Mouse (Mus musculus) midbrain, embryonic 15.5 days (tissue): Measurements from ENCODE around the gene Tmco2. TPM values are rescaled to one million over a fixed set of nuclear protein-coding genes. Genes with fewer than 3 reads are reported as not detected.
"Not testable (repeated sequence)": the region's sequence is repeated elsewhere in the genome, so short reads cannot be mapped to it uniquely, and the experiment has no call there.

Experiments used
- ATAC-seq: fragments of 200-750 bp; cut with Nextera tagmentation; replicated peaks from 2 replicates; pipeline ENCODE4 v1.8.0; 2017; ENCODE audit warnings: moderate TSS enrichment
- H3K27ac ChIP-seq: fragments of 300-500 bp; sonication (generic); 2 replicates; pipeline ENCODE4 v1.5.1; 2015; ENCODE audit warnings: mild to moderate bottlenecking, inconsistent platforms
- H3K27me3 ChIP-seq: fragments of 300-500 bp; sonication (generic); replicated peaks from 2 replicates; pipeline ENCODE4 v1.6.1; 2015; ENCODE audit warnings: inconsistent platforms
- H3K36me3 ChIP-seq: fragments of 300-500 bp; sonication (generic); replicated peaks from 2 replicates; pipeline ENCODE4 v1.6.1; 2015; ENCODE audit warnings: inconsistent platforms
- H3K4me1 ChIP-seq: fragments of 300-500 bp; sonication (generic); 2 replicates; pipeline ENCODE4 v1.6.1; 2015; ENCODE audit warnings: inconsistent platforms
- H3K4me2 ChIP-seq: fragments of 300-500 bp; sonication (generic); 2 replicates; pipeline ENCODE4 v1.6.1; 2015; ENCODE audit warnings: inconsistent platforms, mild to moderate bottlenecking, moderate library complexity
- H3K4me3 ChIP-seq: fragments of 300-500 bp; sonication (generic); 2 replicates; pipeline ENCODE4 v1.5.1; 2015; ENCODE audit warnings: mild to moderate bottlenecking, inconsistent platforms
- H3K9ac ChIP-seq: fragments of 300-500 bp; sonication (generic); 2 replicates; pipeline ENCODE4 v1.6.1; 2015; ENCODE audit warnings: mild to moderate bottlenecking, inconsistent platforms
- H3K9me3 ChIP-seq: fragments of 300-500 bp; sonication (generic); 2 replicates; pipeline ENCODE4 v1.6.1; 2016; ENCODE audit warnings: inconsistent platforms
- WGBS: fragments of 180-500 bp; shearing (Covaris S2); methylation state at CpG from one replicate; pipeline ENCODE4 v1.1.7; 2015; ENCODE audit warnings: mixed read lengths; 5-methylcytosine and 5-hydroxymethylcytosine counted together
- polyA plus RNA-seq: library from polyadenylated mRNA; unstranded; fragments of >200 nt; fragmentation: Nextera tagmentation; extraction: Ambion mirVana; gene quantifications from 2 replicates; pipeline ENCODE4 v1.2.1, GENCODE M21; 2015

Tmco2 gene
- polyA plus RNA-seq: 0.25 TPM in 1 of 2 replicates, not detected in the other

- Histone ChIP-seq H3K36me3 (no peaks in the 10 kb centered on the region), H3K27me3 (no peaks in the 10 kb centered on the region), H3K4me3 (no peak within 1 kb of the TSS), H3K4me1 (no peaks in the 10 kb centered on the region), H3K27ac (no peak within 1 kb of the TSS), H3K4me2 (no peak within 1 kb of the TSS), H3K9me3 (no peaks in the 10 kb centered on the region), H3K9ac (no peak within 1 kb of the TSS)
- 93% methylated on average over 2 of the region's 2 CpGs for WGBS
- ATAC-seq: no peak
Measured at GRCm38 (mm10) chr4:121109126-121109525, at the start of gene Tmco2. Gene Tmco2, minus strand, starts transcription at chr4:121109226.

GRCm38 (mm10) chr4:121103304-121103703 is 5.7 kb downstream of the Tmco2 start:
- H3K4me1 ChIP-seq: no peaks in the 10 kb centered on the region
- H3K9me3 ChIP-seq: no peaks in the 10 kb centered on the region
- no peak overlapping the region for H3K9ac ChIP-seq
- no peak overlapping the region for H3K4me2 ChIP-seq
- no peak overlapping the region for H3K27ac ChIP-seq
- no peaks in the 10 kb centered on the region for H3K36me3 ChIP-seq
- no peak for ATAC-seq
- no peak overlapping the region for H3K4me3 ChIP-seq
- WGBS: 77% methylated on average over 4 of the region's 4 CpGs
- no peaks in the 10 kb centered on the region for H3K27me3 ChIP-seq

- H3K27ac ChIP-seq: peak within 1 kb of the TSS; percentile 72
- H3K27me3 ChIP-seq: no peaks in the 10 kb centered on the region
- H3K9ac ChIP-seq: peak within 1 kb of the TSS; percentile 53
- ATAC-seq: peak; percentile 96
- peaks cover 13% of the 10 kb centered on the region for H3K4me1 ChIP-seq
- peak within 1 kb of the TSS; percentile 82 for H3K4me3 ChIP-seq
- H3K36me3 ChIP-seq: peaks cover 21% of the 10 kb centered on the region; the same call in 1 of the 2 replicates
- WGBS: under 1% methylated on average over 39 of the region's 39 CpGs
- H3K4me2 ChIP-seq: peak within 1 kb of the TSS; percentile 59
- no peaks in the 10 kb centered on the region for H3K9me3 ChIP-seq
Measured at GRCm38 (mm10) chr4:121097650-121098378, 11.2 kb downstream of the Tmco2 start, which contains the start of gene Zmpste24. Gene Zmpste24, minus strand, starts transcription at chr4:121098241.

GRCm38 (mm10) chr4:121090211-121090610 is 18.8 kb downstream of the Tmco2 start:
- no peak overlapping the region for H3K27ac ChIP-seq
- 97% methylated on average over 4 of the region's 4 CpGs for WGBS
- no peaks in the 10 kb centered on the region for H3K9me3 ChIP-seq
- H3K27me3 ChIP-seq: no peaks in the 10 kb centered on the region
- no peak overlapping the region for H3K4me2 ChIP-seq
- peaks cover 48% of the 10 kb centered on the region for H3K36me3 ChIP-seq
- no peak overlapping the region for H3K9ac ChIP-seq
- ATAC-seq: no peak
- H3K4me1 ChIP-seq: no peaks in the 10 kb centered on the region
- no peak overlapping the region for H3K4me3 ChIP-seq

GRCm38 (mm10) chr4:121088696-121089095 is 20.3 kb downstream of the Tmco2 start:
- Histone ChIP-seq H3K27me3 (no peaks in the 10 kb centered on the region), H3K4me3 (no peak overlapping the region), H3K9me3 (no peaks in the 10 kb centered on the region), H3K27ac (no peak overlapping the region), H3K4me1 (no peaks in the 10 kb centered on the region), H3K4me2 (no peak overlapping the region), H3K36me3 (peaks cover 52% of the 10 kb centered on the region), H3K9ac (0 out of 2 replicates have a peak overlapping the region, but pooled peaks have one; percentile 11)
- no peak for ATAC-seq
- 95% methylated on average over 2 of the region's 2 CpGs for WGBS

GRCm38 (mm10) chr4:121084506-121084905 is 24.5 kb downstream of the Tmco2 start:
- Histone ChIP-seq H3K27ac (no peak overlapping the region), H3K4me2 (no peak overlapping the region), H3K4me3 (no peak overlapping the region), H3K27me3 (no peaks in the 10 kb centered on the region), H3K9ac (no peak overlapping the region), H3K9me3 (no peaks in the 10 kb centered on the region), H3K36me3 (peaks cover 60% of the 10 kb centered on the region), H3K4me1 (no peaks in the 10 kb centered on the region)
- ATAC-seq: no peak

- ATAC-seq: no peak
- 69% methylated on average over 1 of the region's 1 CpGs for WGBS
- H3K27ac ChIP-seq: no peak overlapping the region
- H3K36me3 ChIP-seq: peaks cover 63% of the 10 kb centered on the region
- H3K4me1 ChIP-seq: no peaks in the 10 kb centered on the region
- no peak overlapping the region for H3K9ac ChIP-seq
- no peak overlapping the region for H3K4me2 ChIP-seq
- no peaks in the 10 kb centered on the region for H3K9me3 ChIP-seq
- no peaks in the 10 kb centered on the region for H3K27me3 ChIP-seq
- H3K4me3 ChIP-seq: no peak overlapping the region
Measured at GRCm38 (mm10) chr4:121080395-121080794, 28.6 kb downstream of the Tmco2 start.

GRCm38 (mm10) chr4:121077915-121078646 is 30.9 kb downstream of the Tmco2 start:
- 89% methylated on average over 3 of the region's 3 CpGs for WGBS
- Histone ChIP-seq H3K27me3 (no peaks in the 10 kb centered on the region), H3K4me3 (no peak overlapping the region), H3K4me2 (no peak overlapping the region), H3K4me1 (no peaks in the 10 kb centered on the region), H3K9ac (no peak overlapping the region), H3K9me3 (no peaks in the 10 kb centered on the region), H3K27ac (no peak overlapping the region), H3K36me3 (peaks cover 53% of the 10 kb centered on the region)
- ATAC-seq: no peak

- no peak for ATAC-seq
- Histone ChIP-seq H3K27me3 (no peaks in the 10 kb centered on the region), H3K9ac (no peak overlapping the region), H3K36me3 (peaks cover 26% of the 10 kb centered on the region), H3K4me1 (no peaks in the 10 kb centered on the region), H3K4me3 (no peak overlapping the region), H3K4me2 (no peak overlapping the region), H3K9me3 (no peaks in the 10 kb centered on the region), H3K27ac (no peak overlapping the region)
- 84% methylated on average over 4 of the region's 4 CpGs for WGBS
Measured at GRCm38 (mm10) chr4:121074250-121074649, 34.8 kb downstream of the Tmco2 start.

- H3K27ac ChIP-seq: no peak overlapping the region
- no peak overlapping the region for H3K9ac ChIP-seq
- H3K36me3 ChIP-seq: peaks cover 36% of the 10 kb centered on the region
- no peaks in the 10 kb centered on the region for H3K27me3 ChIP-seq
- no peaks in the 10 kb centered on the region for H3K4me1 ChIP-seq
- H3K4me2 ChIP-seq: no peak overlapping the region
- 93% methylated on average over 2 of the region's 2 CpGs for WGBS
- no peaks in the 10 kb centered on the region for H3K9me3 ChIP-seq
- no peak for ATAC-seq
- H3K4me3 ChIP-seq: no peak overlapping the region
Measured at GRCm38 (mm10) chr4:121065336-121065735, 43.7 kb downstream of the Tmco2 start.

- ATAC-seq, H3K4me1 ChIP-seq, H3K9ac ChIP-seq: not testable (repeated sequence)
Measured at GRCm38 (mm10) chr4:121059218-121059617, 49.8 kb downstream of the Tmco2 start.

GRCm38 (mm10) chr4:121057032-121057431 is 52.0 kb downstream of the Tmco2 start:
- Histone ChIP-seq H3K27ac (no peak overlapping the region), H3K9ac (no peak overlapping the region), H3K36me3 (peaks cover 16% of the 10 kb centered on the region), H3K27me3 (peaks cover 3% of the 10 kb centered on the region; the same call in 1 of the 2 replicates), H3K4me3 (no peak overlapping the region), H3K9me3 (no peaks in the 10 kb centered on the region), H3K4me2 (no peak overlapping the region), H3K4me1 (peaks cover 7% of the 10 kb centered on the region; the same call in 1 of the 2 replicates)
- ATAC-seq: no peak
- whole genome bisulfite sequencing: 58% methylated on average over 2 of the region's 2 CpGs

More at GRCm38 (mm10) chr4:121059218-121059617, 49.8 kb downstream of the Tmco2 start:
- not testable (repeated sequence) for H3K9me3 ChIP-seq, H3K4me2 ChIP-seq, H3K27me3 ChIP-seq, H3K4me3 ChIP-seq, H3K27ac ChIP-seq
- peaks cover 24% of the 10 kb centered on the region for H3K36me3 ChIP-seq
- WGBS: 91% methylated on average over 10 of the region's 10 CpGs
